Mouse (Mus musculus) adrenal gland, adult 18-20 months (tissue): ENCODE results near the gene Olfr902. TPM values are rescaled to one million over a fixed set of nuclear protein-coding genes. Genes with fewer than 3 reads are reported as not detected.
"Not testable (repeated sequence)": the region's sequence is repeated elsewhere in the genome, so short reads cannot be mapped to it uniquely, and the experiment has no call there.

Experiments used
- DNase-seq, 2 experiments: peaks; one replicate each; pipeline ENCODE4 v3.0.0; 2021 to 2022; ENCODE audit warnings: low spot score in 2 of 2
- long read RNA-seq, 2 experiments: library from polyadenylated mRNA; stranded (forward); transcript quantifications; one replicate each; pipeline ENCODE4 v2.0.0; 2021
- total RNA-seq, 2 experiments: library from RNA; stranded (reverse); gene quantifications; 1 replicate in 1 of 2; 2 replicates in 1 of 2; pipeline ENCODE4 v1.2.3; 2021

Olfr902 gene
- total RNA-seq, result not detected
- long read RNA-seq, experiment 1, result 0 reads
- long read RNA-seq, experiment 2, result 0 reads

GRCm38 (mm10) chr9:38447352-38447751 lies at the start of gene Olfr902:
Gene Olfr902, plus strand, starts transcription at chr9:38447652.
- DNase-seq, result no peak

- DNase-seq, result no peak
Observed at GRCm38 (mm10) chr9:38401398-38401797, 46.1 kb upstream of the Olfr902 start, which contains the start of gene Olfr147. Gene Olfr147, plus strand, starts transcription at chr9:38401698.

DNA sequence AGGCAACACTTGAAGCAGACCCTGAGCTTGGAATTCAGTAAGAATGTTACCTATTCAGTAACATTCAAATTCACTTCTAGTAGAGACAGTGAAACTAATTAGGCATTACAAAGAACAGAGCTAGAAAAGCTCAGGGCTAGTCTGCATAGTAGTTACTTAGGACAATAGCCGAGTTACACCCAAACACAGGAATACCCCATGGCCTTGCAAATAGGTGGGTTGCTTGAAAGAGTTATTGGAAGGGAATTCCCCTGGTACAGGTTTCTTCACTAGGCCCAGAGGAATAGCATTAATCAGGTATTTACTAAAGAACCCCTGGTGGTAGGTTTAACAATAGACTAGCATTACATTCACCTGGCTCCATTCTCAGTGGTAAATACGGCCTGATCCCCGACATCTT lies 40.0 kb upstream of the Olfr902 start:
- not testable (repeated sequence) for DNase-seq

DNA sequence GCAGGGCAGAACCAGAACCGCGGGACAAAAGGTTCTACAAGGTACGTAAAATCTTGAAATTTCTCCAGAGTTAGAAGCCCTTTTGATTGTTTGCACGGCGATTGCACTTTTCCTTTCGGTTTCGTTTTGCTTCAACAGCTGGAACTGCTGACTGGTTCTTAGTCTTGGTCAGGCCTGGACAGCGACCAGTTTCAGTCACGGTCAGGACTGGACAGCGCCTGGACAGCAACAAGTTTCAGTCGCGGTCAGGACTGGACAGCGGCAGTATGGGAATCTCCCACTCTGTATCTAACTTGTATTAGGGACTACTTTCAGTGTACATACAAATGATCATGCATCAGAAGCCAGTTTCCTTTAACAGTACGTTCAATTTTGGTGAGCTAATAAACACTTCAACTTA lies 34.0 kb upstream of the Olfr902 start:
- DNase-seq, result not testable (repeated sequence)

DNA sequence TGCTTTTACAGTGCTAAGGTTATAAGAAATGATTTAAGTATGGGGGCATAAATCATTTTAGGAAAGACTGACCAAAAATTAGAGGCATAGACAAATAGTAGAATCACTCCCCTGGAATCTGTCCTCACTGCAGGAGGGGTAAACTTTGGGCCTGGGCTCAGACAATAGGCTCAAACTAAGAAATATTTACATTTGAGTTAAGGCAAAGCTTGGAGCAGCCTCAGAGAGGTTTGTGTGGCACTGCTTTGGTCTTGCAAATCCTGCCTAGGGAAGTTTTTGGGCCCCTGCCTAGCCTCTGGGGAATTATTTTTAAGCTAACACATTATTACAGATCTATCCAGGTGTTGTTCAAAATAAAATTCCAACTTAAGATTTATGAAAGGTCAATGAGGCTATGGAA lies 23.7 kb upstream of the Olfr902 start:
- DNase-seq, result no peak

GRCm38 (mm10) chr9:38427026-38427425 lies 20.4 kb upstream of the Olfr902 start:
- DNase-seq, result no peak

DNA sequence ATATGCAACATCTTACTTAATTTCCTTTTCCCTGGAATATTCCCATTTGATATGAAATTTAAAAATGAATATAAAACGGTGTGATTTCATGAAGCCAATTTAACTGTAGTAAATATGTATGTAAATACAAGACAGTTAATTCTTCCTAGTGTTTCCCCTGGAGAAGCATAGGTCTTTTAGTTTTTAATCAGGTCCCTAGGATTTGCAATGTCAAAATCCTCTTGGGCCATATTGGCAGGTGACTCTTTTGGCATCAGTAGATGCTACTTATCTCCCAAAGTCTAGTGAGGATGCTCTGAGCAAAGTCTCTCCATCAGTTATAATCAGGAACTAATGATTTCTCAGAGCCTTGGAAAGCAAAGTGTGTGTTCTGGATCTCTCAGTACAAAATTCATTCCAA lies 18.3 kb upstream of the Olfr902 start, which contains the start of gene Olfr901:
Gene Olfr901 (plus strand): TSS at position 301 of the 400 bp plus-strand sequence.
- no peak for DNase-seq

DNA sequence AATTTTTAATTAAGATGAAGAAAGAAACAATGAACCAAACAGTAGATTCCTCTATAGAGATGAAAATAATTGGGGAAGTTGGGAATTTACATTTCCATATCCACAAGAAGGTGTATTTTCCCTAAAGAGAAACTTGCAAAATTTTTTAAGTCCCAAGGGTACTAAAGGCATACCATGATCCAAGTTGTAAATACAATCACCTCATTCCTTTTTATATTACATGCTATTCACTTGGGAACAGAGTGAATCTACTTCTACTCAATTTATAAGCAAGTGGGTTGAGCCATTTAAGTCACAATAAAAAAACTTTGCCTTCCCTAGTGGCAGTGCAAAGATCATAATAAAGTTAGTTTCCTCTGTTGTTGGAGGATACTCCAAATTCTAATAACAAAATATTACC lies 15.4 kb downstream of the Olfr902 start, which contains the start of gene Olfr904:
Gene Olfr904 (plus strand): TSS at position 301 of the 400 bp plus-strand sequence.
- no peak for DNase-seq

- DNase-seq, result no peak
Observed at GRCm38 (mm10) chr9:38470807-38471206, 23.4 kb downstream of the Olfr902 start, which contains the start of gene Olfr905. Gene Olfr905, plus strand, starts transcription at chr9:38471107.

DNA sequence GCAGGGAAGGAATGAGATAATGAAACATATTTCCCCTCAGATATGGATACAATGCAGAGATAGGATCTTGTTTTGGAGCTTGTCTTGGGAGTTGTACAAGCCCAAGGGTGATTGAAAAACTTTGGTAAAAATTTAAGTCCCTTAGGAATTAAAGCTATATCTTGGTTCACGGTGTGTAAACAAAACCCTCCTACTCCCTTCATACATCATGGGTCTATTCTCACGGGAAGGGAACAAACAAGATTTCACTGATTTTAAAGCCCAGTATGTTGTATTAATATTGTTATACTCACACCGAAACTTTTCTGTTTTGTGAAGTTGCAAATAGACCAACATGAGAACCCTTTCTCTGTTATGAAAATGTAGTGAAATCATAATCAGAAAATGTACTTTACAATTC lies 39.3 kb downstream of the Olfr902 start, which contains the start of gene Olfr906:
Gene Olfr906 (plus strand): TSS at position 301 of the 400 bp plus-strand sequence.
- no peak for DNase-seq

GRCm38 (mm10) chr9:38495501-38495900 lies 48.0 kb downstream of the Olfr902 start, which contains the start of gene Olfr907:
Gene Olfr907, plus strand, starts transcription at chr9:38495801.
- DNase-seq, result no peak

Other genes with a start within 250 kb of the Olfr902 start
- not detected for gene Olfr893, start 239.3 kb upstream of the Olfr902 start, total RNA-seq
- gene Olfr894, start 229.6 kb upstream of the Olfr902 start, total RNA-seq, result not detected
- gene Olfr143, start 194.9 kb upstream of the Olfr902 start, total RNA-seq, result not detected
- gene Olfr895, start 179.8 kb upstream of the Olfr902 start, total RNA-seq, result not detected
- gene Olfr896-ps1, start 156.5 kb upstream of the Olfr902 start, total RNA-seq, result not detected
- gene Olfr25, start 118.6 kb upstream of the Olfr902 start, total RNA-seq, result not detected
- gene Olfr898, start 99.2 kb upstream of the Olfr902 start, total RNA-seq, result not detected
- gene Olfr250, start 80.8 kb upstream of the Olfr902 start, total RNA-seq, result not detected
- gene Olfr251, start 70.6 kb upstream of the Olfr902 start, total RNA-seq, result not detected
- gene Olfr147, start 46.0 kb upstream of the Olfr902 start, total RNA-seq, result not detected
- not detected for gene Olfr901, start 18.2 kb upstream of the Olfr902 start, total RNA-seq
- gene Olfr904, start 15.5 kb downstream of the Olfr902 start, total RNA-seq, result not detected
- gene Olfr905, start 23.5 kb downstream of the Olfr902 start, total RNA-seq, result under 1 TPM in 1 of 2 experiments, not detected in 1; 0.06 TPM
- gene Olfr906, start 39.4 kb downstream of the Olfr902 start, total RNA-seq, result not detected
- gene Olfr907, start 48.1 kb downstream of the Olfr902 start, total RNA-seq, result not detected
- gene Olfr911-ps1, start 73.9 kb downstream of the Olfr902 start, total RNA-seq, result not detected
- not detected for gene Olfr910, start 90.2 kb downstream of the Olfr902 start, total RNA-seq
- not detected for gene Olfr912, start 132.5 kb downstream of the Olfr902 start, total RNA-seq
- gene Olfr913, start 145.1 kb downstream of the Olfr902 start, total RNA-seq, result not detected
- not detected for gene Olfr914, start 157.4 kb downstream of the Olfr902 start, total RNA-seq
- gene Olfr916, start 212.2 kb downstream of the Olfr902 start, total RNA-seq, result not detected
- not detected for gene Olfr917, start 218.2 kb downstream of the Olfr902 start, total RNA-seq
- not detected for gene Olfr918, start 226.9 kb downstream of the Olfr902 start, total RNA-seq